Mouse (Mus musculus): ENCODE results near the gene Car12.

DNA sequence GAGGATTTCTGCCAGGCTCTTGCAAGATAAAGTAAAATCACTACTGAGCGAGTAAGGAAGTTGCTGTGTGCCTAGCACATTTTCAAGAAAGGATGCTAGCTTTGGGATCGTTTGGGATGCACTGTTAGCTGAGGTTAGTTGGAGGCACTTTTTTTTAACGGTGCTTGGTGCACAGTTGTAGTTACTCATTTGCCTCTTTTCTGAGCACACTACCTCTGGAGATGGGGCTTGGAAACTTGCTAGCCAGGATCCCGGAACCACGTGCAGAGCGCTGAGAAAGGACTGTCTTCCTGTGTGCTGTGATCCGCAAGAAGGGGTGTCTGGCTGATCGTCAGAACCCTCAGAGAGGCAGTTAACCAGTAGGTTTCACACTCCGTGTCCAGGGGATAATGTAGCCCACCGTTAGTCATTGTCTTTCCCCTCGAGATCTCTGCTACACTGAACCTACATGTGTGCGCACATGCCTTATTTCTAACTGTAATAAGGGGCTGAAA lies 583 bp downstream of the Car12 start:
- TF ChIP-seq CTCF (IDR thresholded peaks at IDR 0.05; ENCODE audit: low read depth) = no peak
- TF ChIP-seq EP300 (IDR thresholded peaks at IDR 0.05; ENCODE audit: low read depth) = no peak
